Mouse (Mus musculus) liver, embryonic 14.5 days (tissue): ENCODE measurements around the gene Abi1. TPM values are rescaled to one million over a fixed set of nuclear protein-coding genes. Genes with fewer than 3 reads are reported as not detected.

ENCODE experiments used
- ATAC-seq: fragments of 200-750 bp; cut with Nextera tagmentation; 2 replicates; pipeline ENCODE4 v1.8.0; 2017; ENCODE audit warnings: moderate number of reproducible peaks, mild to moderate bottlenecking, moderate library complexity; ENCODE audit not compliant: insufficient read depth
- DNase-seq, 3 experiments: peaks; one replicate each; pipeline ENCODE4 v3.0.0-alpha.2; 2012 to 2013; ENCODE audit warnings: low read depth in 3 of 3, low spot score in 3 of 3
- H3K27ac ChIP-seq: fragments of 300-500 bp; sonication (generic); 2 replicates; pipeline ENCODE4 v1.5.1; 2014; ENCODE audit warnings: moderate library complexity, mild to moderate bottlenecking, control low read depth, inconsistent platforms
- H3K27me3 ChIP-seq: fragments of 300-500 bp; sonication (generic); 2 replicates; pipeline ENCODE4 v1.6.1; 2014; ENCODE audit warnings: mild to moderate bottlenecking, low read length, moderate library complexity; ENCODE audit not compliant: control insufficient read depth, insufficient read depth
- H3K36me3 ChIP-seq: fragments of 300-500 bp; sonication (generic); replicated peaks from 2 replicates; pipeline ENCODE4 v1.6.1; 2014; ENCODE audit warnings: low read depth; ENCODE audit not compliant: control insufficient read depth, insufficient read depth
- H3K4me1 ChIP-seq, 2 experiments: fragments of 200-500 bp in 1 of 2; fragments of 300-500 bp in 1 of 2; sonication (generic) in 1 of 2; replicated peaks; 2 replicates each; pipeline ENCODE4 v1.6.1; 2012 to 2014; ENCODE audit warnings: antibody characterized with exemption in 1 of 2, inconsistent platforms in 1 of 2, low read length in 1 of 2; ENCODE audit not compliant: control insufficient read depth in 2 of 2, insufficient read depth in 2 of 2
- H3K4me2 ChIP-seq: fragments of 300-500 bp; sonication (generic); 2 replicates; pipeline ENCODE4 v1.6.1; 2014; ENCODE audit warnings: low read depth, mild to moderate bottlenecking, control low read depth, moderate library complexity
- H3K4me3 ChIP-seq, 2 experiments: fragments of 200-500 bp in 1 of 2; fragments of 300-500 bp in 1 of 2; sonication (generic) in 1 of 2; 2 replicates each; pipeline ENCODE4 v1.5.1; 2012 to 2014; ENCODE audit warnings: low read depth in 2 of 2, low read length in 2 of 2, mild to moderate bottlenecking in 2 of 2, control low read depth in 1 of 2, inconsistent platforms in 1 of 2, moderate library complexity in 1 of 2; ENCODE audit not compliant: insufficient read depth in 1 of 2
- H3K9ac ChIP-seq: fragments of 300-500 bp; sonication (generic); replicated peaks from 2 replicates; pipeline ENCODE4 v1.6.1; 2014; ENCODE audit warnings: mild to moderate bottlenecking, control low read depth, moderate library complexity
- H3K9me3 ChIP-seq: fragments of 300-500 bp; sonication (generic); 2 replicates; pipeline ENCODE4 v1.6.1; 2016; ENCODE audit warnings: low read length, mixed read lengths; ENCODE audit not compliant: control insufficient read depth
- CTCF ChIP-seq: IDR thresholded peaks from 2 replicates; pipeline ENCODE4 v1.5.1; 2016; ENCODE audit warnings: antibody characterized with exemption, low read depth, control low read depth
- EP300 ChIP-seq: IDR thresholded peaks from 2 replicates; pipeline ENCODE4 v1.6.1; 2016; ENCODE audit warnings: antibody characterized with exemption, low read depth
- WGBS: fragments of 180-500 bp; shearing (Covaris S2); extraction: QIAGEN DNeasy Blood & Tissue Kit; methylation state at CpG from one replicate; pipeline ENCODE4 v1.1.7; 2014; ENCODE audit not compliant: insufficient replicate concordance; 5-methylcytosine and 5-hydroxymethylcytosine counted together
- polyA plus RNA-seq, 2 experiments: library from polyadenylated mRNA; depleted of rRNA in 1 of 2; stranded (reverse) in 1 of 2; unstranded in 1 of 2; fragments of >200 nt; fragmentation: Nextera tagmentation in 1 of 2; extraction: Ambion mirVana in 1 of 2; gene quantifications; 2 replicates each; pipeline versions ENCODE4 v1.2.1 to v1.2.3; 2012 to 2014

Abi1 gene
- polyA plus RNA-seq, 2 experiments: 14.8 to 22.4 TPM

GRCm38 (mm10) chr2:22996071-22996470 is 44.0 kb downstream of the Abi1 start:
- no peaks in the 10 kb centered on the region for H3K27me3 ChIP-seq
- TF ChIP-seq CTCF (no peak), EP300 (no peak)
- H3K27ac ChIP-seq: no peak overlapping the region
- H3K36me3 ChIP-seq: peaks cover 5% of the 10 kb centered on the region; the same call in 1 of the 2 replicates
- H3K9me3 ChIP-seq: no peaks in the 10 kb centered on the region
- H3K4me3 ChIP-seq: no peak overlapping the region
- H3K9ac ChIP-seq: no peak overlapping the region
- H3K4me2 ChIP-seq: no peak overlapping the region
- H3K4me1 ChIP-seq: peaks cover 10 to 17% of the 10 kb centered on the region in 2 experiments
- DNase-seq (no peak), ATAC-seq (no peak)

- no peaks in the 10 kb centered on the region for H3K9me3 ChIP-seq
- ATAC-seq (no peak), DNase-seq (no peak)
- TF ChIP-seq CTCF (no peak), EP300 (no peak)
- no peaks in the 10 kb centered on the region for H3K36me3 ChIP-seq
- no peaks in the 10 kb centered on the region; a peak in 1 of 4 replicates for H3K4me1 ChIP-seq
- no peak overlapping the region for H3K4me2 ChIP-seq
- no peak overlapping the region for H3K9ac ChIP-seq
- no peaks in the 10 kb centered on the region for H3K27me3 ChIP-seq
- no peak overlapping the region for H3K27ac ChIP-seq
- H3K4me3 ChIP-seq: no peak overlapping the region
- WGBS: 79% methylated on average over 2 of the region's 2 CpGs
Measured at GRCm38 (mm10) chr2:22985973-22986657, 53.9 kb downstream of the Abi1 start.

DNA sequence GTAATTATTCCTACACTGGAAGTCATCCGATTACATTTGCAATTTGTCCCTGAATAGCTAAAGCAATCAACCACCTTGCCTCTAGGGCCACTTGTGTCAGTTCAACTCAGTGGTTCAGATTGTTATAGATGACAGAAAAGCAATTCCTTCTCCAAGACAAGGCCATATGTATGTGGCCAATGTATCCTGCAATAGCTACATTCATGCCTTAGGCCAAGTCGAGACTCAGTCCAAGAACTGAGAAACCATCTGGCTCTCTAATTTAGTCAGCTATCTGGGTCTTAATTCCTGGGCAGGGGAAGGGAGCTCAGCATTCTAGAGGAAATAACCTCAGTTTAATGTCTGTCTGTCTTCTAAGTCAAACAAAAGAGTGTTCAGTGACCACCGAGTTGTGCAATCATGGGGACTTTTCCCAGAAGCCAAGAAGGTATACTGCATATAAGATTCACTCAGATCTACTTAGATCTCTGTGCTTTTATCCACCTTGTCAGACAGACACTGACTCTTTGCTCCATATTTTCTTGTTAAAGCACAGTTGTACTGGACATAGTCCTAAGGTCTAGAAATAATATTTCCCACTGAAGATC is 62.6 kb downstream of the Abi1 start:
- H3K27ac ChIP-seq: no peak overlapping the region
- H3K27me3 ChIP-seq: no peaks in the 10 kb centered on the region
- 62% methylated on average over 3 of the region's 3 CpGs for WGBS
- no peaks in the 10 kb centered on the region for H3K4me1 ChIP-seq
- DNase-seq (no peak), ATAC-seq (no peak)
- no peaks in the 10 kb centered on the region for H3K36me3 ChIP-seq
- H3K4me3 ChIP-seq: no peak overlapping the region
- H3K9me3 ChIP-seq: no peaks in the 10 kb centered on the region
- H3K4me2 ChIP-seq: no peak overlapping the region
- TF ChIP-seq CTCF (no peak), EP300 (no peak)
- no peak overlapping the region for H3K9ac ChIP-seq

DNA sequence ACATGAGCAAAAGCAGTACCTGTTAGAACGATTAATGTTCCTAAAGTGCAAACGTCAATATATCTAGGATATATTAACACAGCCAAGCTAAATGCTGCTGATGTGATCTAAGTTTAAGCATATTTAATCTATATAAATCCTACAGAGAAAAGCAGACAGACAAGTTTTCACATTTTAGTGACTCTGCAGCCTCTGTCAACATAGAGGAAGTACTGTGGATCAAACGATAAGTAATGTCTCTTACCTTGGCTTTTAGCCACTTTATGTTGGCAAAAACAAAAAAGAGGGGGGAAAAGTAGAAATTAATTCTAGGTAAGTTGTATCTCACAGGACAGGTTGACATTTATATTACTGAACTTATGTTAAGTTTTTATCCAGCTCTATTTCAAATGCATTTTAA is 77.1 kb downstream of the Abi1 start:
- no peak for ATAC-seq
- no peaks in the 10 kb centered on the region for H3K27me3 ChIP-seq
- no peaks in the 10 kb centered on the region for H3K4me1 ChIP-seq
- no peak overlapping the region for H3K9ac ChIP-seq
- no peaks in the 10 kb centered on the region for H3K36me3 ChIP-seq
- H3K27ac ChIP-seq: no peak overlapping the region
- 76% methylated on average over 3 of the region's 3 CpGs for WGBS
- H3K9me3 ChIP-seq: no peaks in the 10 kb centered on the region
- no peak overlapping the region for H3K4me2 ChIP-seq
- TF ChIP-seq CTCF (no peak), EP300 (no peak)
- DNase-seq: no peak
- H3K4me3 ChIP-seq: no peak overlapping the region

GRCm38 (mm10) chr2:22962242-22962641 is 77.8 kb downstream of the Abi1 start:
- Histone ChIP-seq H3K4me2 (no peak overlapping the region), H3K9ac (no peak overlapping the region), H3K27me3 (no peaks in the 10 kb centered on the region), H3K36me3 (no peaks in the 10 kb centered on the region), H3K4me3 (no peak overlapping the region), H3K9me3 (no peaks in the 10 kb centered on the region), H3K27ac (no peak overlapping the region), H3K4me1 (peaks cover 2 to 6% of the 10 kb centered on the region in 2 experiments)
- DNase-seq: no peak
- TF ChIP-seq EP300: no peak
- TF ChIP-seq CTCF: no peak
- no peak for ATAC-seq
- WGBS: 86% methylated on average over 8 of the region's 8 CpGs
